Mouse (Mus musculus) left cerebral cortex, postnatal 4 days (tissue): Measurements from ENCODE around the gene Scgb1b27. TPM values are rescaled to one million over a fixed set of nuclear protein-coding genes. Genes with fewer than 3 reads are reported as not detected.
"Not testable (repeated sequence)": the region's sequence is repeated elsewhere in the genome, so short reads cannot be mapped to it uniquely, and the experiment has no call there.

Experiments
- DNase-seq: peaks from one replicate; pipeline ENCODE4 v3.0.0-alpha.2; 2022
- intact Hi-C: fragments of 180-260 bp; cut with DNase I; formaldehyde crosslinking; loops from one replicate; pipeline ENCODE4 v1.15.1; 2025
- total RNA-seq, 2 experiments: library from RNA; stranded (reverse); gene quantifications; 2 replicates each; pipeline ENCODE4 v1.2.3; 2021

Scgb1b27 gene
- total RNA-seq = not detected

- intact Hi-C loops, DNase-seq: not testable (repeated sequence)
Measured at GRCm38 (mm10) chr7:34021183-34021582, at the start of gene Scgb1b27. Gene Scgb1b27, plus strand, starts transcription at chr7:34021483.

GRCm38 (mm10) chr7:33982281-33982680 is 39.0 kb upstream of the Scgb1b27 start:
- peak; percentile 7 for DNase-seq
- intact Hi-C loops = not testable (repeated sequence)

GRCm38 (mm10) chr7:34013842-34014241 is 7.4 kb upstream of the Scgb1b27 start, which contains the start of gene Scgb2b27:
Gene Scgb2b27, minus strand, starts transcription at chr7:34013942.
- no peak for DNase-seq
- intact Hi-C loops = no loop called here

- intact Hi-C loops = no loop called here
- DNase-seq = no peak
Measured at GRCm38 (mm10) chr7:34025641-34026040, 4.4 kb downstream of the Scgb1b27 start.

GRCm38 (mm10) chr7:34027202-34027601 is 5.9 kb downstream of the Scgb1b27 start:
- intact Hi-C loops, DNase-seq: not testable (repeated sequence)

- DNase-seq = no peak
- intact Hi-C loops = no loop called here
Measured at GRCm38 (mm10) chr7:34030026-34030425, 8.7 kb downstream of the Scgb1b27 start.

- DNase-seq, intact Hi-C loops: not testable (repeated sequence)
Measured at GRCm38 (mm10) chr7:34034579-34034978, 13.3 kb downstream of the Scgb1b27 start.

- intact Hi-C loops, DNase-seq: not testable (repeated sequence)
Measured at GRCm38 (mm10) chr7:34036076-34036815, 15.0 kb downstream of the Scgb1b27 start.

- not testable (repeated sequence) for DNase-seq
Measured at GRCm38 (mm10) chr7:34068132-34068531, 46.8 kb downstream of the Scgb1b27 start.

More at GRCm38 (mm10) chr7:34068132-34068531, 46.8 kb downstream of the Scgb1b27 start:
- intact Hi-C loops = not testable (repeated sequence)

Other genes starting within 250 kb of the Scgb1b27 start
- gene Scgb2b26, start 76.4 kb upstream of the Scgb1b27 start, total RNA-seq = not detected
- not detected for gene Scgb2b27, start 7.5 kb upstream of the Scgb1b27 start, total RNA-seq
- not detected for gene Scgb1b30, start 73.9 kb downstream of the Scgb1b27 start, total RNA-seq
- gene Wtip, start 111.8 kb downstream of the Scgb1b27 start, total RNA-seq = 10 to 100 TPM; 24.4 to 28.6 TPM
- 10 to 100 TPM; 83.1 to 84.0 TPM for gene Uba2, start 148.1 kb downstream of the Scgb1b27 start, total RNA-seq
- gene Pdcd2l, start 175.2 kb downstream of the Scgb1b27 start, total RNA-seq = 10 to 100 TPM; 30.4 to 30.6 TPM
- 100 to 1,000 TPM; 317 to 394 TPM for gene Gpi1, start 208.9 kb downstream of the Scgb1b27 start, total RNA-seq
- not detected for gene Gm6096, start 229.6 kb downstream of the Scgb1b27 start, total RNA-seq